Mouse (Mus musculus): ENCODE measurements at regions not wholly inside any gene's neighbourhood (a gene's known extent, or its start where the extent isn't known, plus 50 kb on each side); places are given as distances from the start of the nearest gene placed in this dataset.

- no peak for TF ChIP-seq CTCF (IDR thresholded peaks at IDR 0.05; ENCODE audit: borderline replicate concordance, control insufficient read depth, extremely low read depth, insufficient read depth, low read length, poor library complexity)
- Histone ChIP-seq H3K4me1 (replicated peaks; ENCODE audit: control insufficient read depth, insufficient read depth, low read length) (peaks cover 4% of the 10 kb centered on the region), H3K27ac (ENCODE audit: control insufficient read depth, insufficient read depth, low read length) (no peak overlapping the region), H3K4me3 (ENCODE audit: control insufficient read depth, insufficient read depth, low read length) (no peak overlapping the region), H3K27me3 (ENCODE audit: control insufficient read depth, insufficient read depth, low read length) (no peaks in the 10 kb centered on the region), H3K36me3 (ENCODE audit: control insufficient read depth, insufficient read depth, low read length) (no peaks in the 10 kb centered on the region)
- WGBS: 92% methylated on average over 4 of the region's 4 CpGs
- DNase-seq: no peak
Measured at GRCm38 (mm10) chr6:15501063-15501462, 219.4 kb upstream of the Mdfic start.

- H3K36me3 ChIP-seq (ENCODE audit: control insufficient read depth, insufficient read depth, low read length): no peaks in the 10 kb centered on the region
Measured at GRCm38 (mm10) chr6:15509314-15509713, 211.1 kb upstream of the Mdfic start.

GRCm38 (mm10) chr6:15537279-15537678 is 183.2 kb upstream of the Mdfic start:
- Histone ChIP-seq H3K4me1 (replicated peaks; ENCODE audit: control insufficient read depth, insufficient read depth, low read length) (no peaks in the 10 kb centered on the region), H3K36me3 (ENCODE audit: control insufficient read depth, insufficient read depth, low read length) (no peaks in the 10 kb centered on the region), H3K27ac (ENCODE audit: control insufficient read depth, insufficient read depth, low read length) (no peak overlapping the region), H3K27me3 (ENCODE audit: control insufficient read depth, insufficient read depth, low read length) (no peaks in the 10 kb centered on the region), H3K4me3 (ENCODE audit: control insufficient read depth, insufficient read depth, low read length) (no peak overlapping the region)
- WGBS: 68% methylated on average over 2 of the region's 2 CpGs
- TF ChIP-seq CTCF (IDR thresholded peaks at IDR 0.05; ENCODE audit: borderline replicate concordance, control insufficient read depth, extremely low read depth, insufficient read depth, low read length, poor library complexity): no peak
- DNase-seq: no peak

More at GRCm38 (mm10) chr6:15509314-15509713, 211.1 kb upstream of the Mdfic start:
- DNase-seq: no peak
- H3K4me1 ChIP-seq (replicated peaks; ENCODE audit: control insufficient read depth, insufficient read depth, low read length): peaks cover 4% of the 10 kb centered on the region
- WGBS: 90% methylated on average over 2 of the region's 2 CpGs
- no peak overlapping the region for H3K27ac ChIP-seq (ENCODE audit: control insufficient read depth, insufficient read depth, low read length)
- no peak for TF ChIP-seq CTCF (IDR thresholded peaks at IDR 0.05; ENCODE audit: borderline replicate concordance, control insufficient read depth, extremely low read depth, insufficient read depth, low read length, poor library complexity)
- no peak for TF ChIP-seq POLR2A (IDR thresholded peaks at IDR 0.05; ENCODE audit: control insufficient read depth, extremely low read depth, insufficient read depth, low read length, poor library complexity)
- no peak overlapping the region for H3K4me3 ChIP-seq (ENCODE audit: control insufficient read depth, insufficient read depth, low read length)
- H3K27me3 ChIP-seq (ENCODE audit: control insufficient read depth, insufficient read depth, low read length): no peaks in the 10 kb centered on the region

- Histone ChIP-seq H3K36me3 (ENCODE audit: control insufficient read depth, insufficient read depth, low read length) (no peaks in the 10 kb centered on the region), H3K4me3 (ENCODE audit: control insufficient read depth, insufficient read depth, low read length) (no peak overlapping the region), H3K27me3 (ENCODE audit: control insufficient read depth, insufficient read depth, low read length) (no peaks in the 10 kb centered on the region), H3K4me1 (replicated peaks; ENCODE audit: control insufficient read depth, insufficient read depth, low read length) (no peaks in the 10 kb centered on the region), H3K27ac (ENCODE audit: control insufficient read depth, insufficient read depth, low read length) (no peak overlapping the region)
- DNase-seq: no peak
- TF ChIP-seq POLR2A (IDR thresholded peaks at IDR 0.05; ENCODE audit: control insufficient read depth, extremely low read depth, insufficient read depth, low read length, poor library complexity) (no peak), CTCF (IDR thresholded peaks at IDR 0.05; ENCODE audit: borderline replicate concordance, control insufficient read depth, extremely low read depth, insufficient read depth, low read length, poor library complexity) (no peak)
- 87% methylated on average over 4 of the region's 4 CpGs for WGBS
Measured at GRCm38 (mm10) chr6:15541969-15542368, 178.5 kb upstream of the Mdfic start.

- 93% methylated on average over 14 of the region's 14 CpGs for WGBS
- no peak overlapping the region for H3K4me3 ChIP-seq (ENCODE audit: control insufficient read depth, insufficient read depth, low read length)
- TF ChIP-seq POLR2A (IDR thresholded peaks at IDR 0.05; ENCODE audit: control insufficient read depth, extremely low read depth, insufficient read depth, low read length, poor library complexity) (no peak), CTCF (IDR thresholded peaks at IDR 0.05; ENCODE audit: borderline replicate concordance, control insufficient read depth, extremely low read depth, insufficient read depth, low read length, poor library complexity) (no peak)
- H3K4me1 ChIP-seq (replicated peaks; ENCODE audit: control insufficient read depth, insufficient read depth, low read length): no peaks in the 10 kb centered on the region
- no peaks in the 10 kb centered on the region for H3K27me3 ChIP-seq (ENCODE audit: control insufficient read depth, insufficient read depth, low read length)
- DNase-seq: no peak
- H3K27ac ChIP-seq (ENCODE audit: control insufficient read depth, insufficient read depth, low read length): no peak overlapping the region
- no peaks in the 10 kb centered on the region for H3K36me3 ChIP-seq (ENCODE audit: control insufficient read depth, insufficient read depth, low read length)
Measured at GRCm38 (mm10) chr6:15543516-15544080, 176.9 kb upstream of the Mdfic start.

GRCm38 (mm10) chr6:15548833-15549232 is 171.6 kb upstream of the Mdfic start:
- no peak overlapping the region for H3K27ac ChIP-seq (ENCODE audit: control insufficient read depth, insufficient read depth, low read length)

GRCm38 (mm10) chr6:15592780-15593179 is 127.7 kb upstream of the Mdfic start:
- TF ChIP-seq POLR2A (IDR thresholded peaks at IDR 0.05; ENCODE audit: control insufficient read depth, extremely low read depth, insufficient read depth, low read length, poor library complexity) (no peak), CTCF (IDR thresholded peaks at IDR 0.05; ENCODE audit: borderline replicate concordance, control insufficient read depth, extremely low read depth, insufficient read depth, low read length, poor library complexity) (no peak)
- peak; percentile 16 for DNase-seq
- no peaks in the 10 kb centered on the region for H3K27me3 ChIP-seq (ENCODE audit: control insufficient read depth, insufficient read depth, low read length)
- no peaks in the 10 kb centered on the region for H3K36me3 ChIP-seq (ENCODE audit: control insufficient read depth, insufficient read depth, low read length)
- H3K27ac ChIP-seq (ENCODE audit: control insufficient read depth, insufficient read depth, low read length): no peak overlapping the region
- H3K4me3 ChIP-seq (ENCODE audit: control insufficient read depth, insufficient read depth, low read length): no peak overlapping the region
- 74% methylated on average over 1 of the region's 1 CpGs for WGBS
- no peaks in the 10 kb centered on the region for H3K4me1 ChIP-seq (replicated peaks; ENCODE audit: control insufficient read depth, insufficient read depth, low read length)

More at GRCm38 (mm10) chr6:15548833-15549232, 171.6 kb upstream of the Mdfic start:
- Histone ChIP-seq H3K4me1 (replicated peaks; ENCODE audit: control insufficient read depth, insufficient read depth, low read length) (no peaks in the 10 kb centered on the region), H3K4me3 (ENCODE audit: control insufficient read depth, insufficient read depth, low read length) (no peak overlapping the region), H3K27me3 (ENCODE audit: control insufficient read depth, insufficient read depth, low read length) (no peaks in the 10 kb centered on the region), H3K36me3 (ENCODE audit: control insufficient read depth, insufficient read depth, low read length) (no peaks in the 10 kb centered on the region)
- TF ChIP-seq CTCF (IDR thresholded peaks at IDR 0.05; ENCODE audit: borderline replicate concordance, control insufficient read depth, extremely low read depth, insufficient read depth, low read length, poor library complexity) (no peak), POLR2A (IDR thresholded peaks at IDR 0.05; ENCODE audit: control insufficient read depth, extremely low read depth, insufficient read depth, low read length, poor library complexity) (no peak)
- DNase-seq: no peak
- WGBS: 97% methylated on average over 2 of the region's 2 CpGs

All from thymus, adult 2 months (tissue).